Mouse (Mus musculus) MEL (cell line): ENCODE results near the gene Snx32. TPM values are rescaled to one million over a fixed set of nuclear protein-coding genes. Genes with fewer than 3 reads are reported as not detected.

Experiments
- DNase-seq: peaks from one replicate; pipeline ENCODE4 v3.0.0; 2011; ENCODE audit warnings: low read depth, low spot score
- H3K27ac ChIP-seq: 2 replicates; pipeline ENCODE4 v1.5.1; 2012; ENCODE audit warnings: low read depth, mild to moderate bottlenecking, control low read depth, low read length, moderate library complexity; ENCODE audit not compliant: control insufficient read depth
- H3K27me3 ChIP-seq, 2 experiments: fragments of 150-350 bp in 1 of 2; sonication (generic) in 1 of 2; 2 replicates each; pipeline ENCODE4 v1.6.1; 2012; ENCODE audit warnings: low read length in 2 of 2, mild to moderate bottlenecking in 2 of 2, improper control_type of control experiment in 1 of 2, moderate library complexity in 1 of 2; ENCODE audit not compliant: insufficient read depth in 2 of 2, control insufficient read depth in 1 of 2
- H3K36me3 ChIP-seq, 2 experiments: 2 replicates each; pipeline ENCODE4 v1.6.1; 2012 to 2014; ENCODE audit warnings: low read length in 2 of 2, improper control_type of control experiment in 1 of 2, inconsistent platforms in 1 of 2, mild to moderate bottlenecking in 1 of 2; ENCODE audit not compliant: insufficient read depth in 2 of 2, control insufficient read depth in 1 of 2
- H3K4me1 ChIP-seq, 2 experiments: fragments of 150-350 bp in 1 of 2; sonication (generic) in 1 of 2; 2 replicates each; pipeline ENCODE4 v1.6.1; 2012; ENCODE audit warnings: low read length in 2 of 2, improper control_type of control experiment in 1 of 2, mild to moderate bottlenecking in 1 of 2; ENCODE audit not compliant: insufficient read depth in 2 of 2, control insufficient read depth in 1 of 2
- H3K4me3 ChIP-seq, 2 experiments: fragments of 150-350 bp in 1 of 2; sonication (generic) in 1 of 2; 2 replicates each; pipeline ENCODE4 v1.5.1; 2012; ENCODE audit warnings: low read depth in 2 of 2, low read length in 2 of 2, mild to moderate bottlenecking in 2 of 2, moderate library complexity in 2 of 2, control low read depth in 1 of 2, improper control_type of control experiment in 1 of 2; ENCODE audit not compliant: control insufficient read depth in 1 of 2, insufficient read depth in 1 of 2
- H3K79me2 ChIP-seq: 2 replicates; pipeline ENCODE4 v1.6.1; 2012; ENCODE audit warnings: mild to moderate bottlenecking, low read length, moderate library complexity; ENCODE audit not compliant: control insufficient read depth, poor library complexity, insufficient read depth
- H3K9ac ChIP-seq: 2 replicates; pipeline ENCODE4 v1.6.1; 2012; ENCODE audit warnings: low read depth, mild to moderate bottlenecking, control low read depth, low read length, moderate library complexity; ENCODE audit not compliant: control insufficient read depth, poor library complexity, severe bottlenecking
- H3K9me3 ChIP-seq: fragments of 150-350 bp; sonication (generic); replicated peaks from 2 replicates; pipeline ENCODE4 v1.6.1; 2012; ENCODE audit warnings: mild to moderate bottlenecking, low read length, improper control_type of control experiment, moderate library complexity; ENCODE audit not compliant: insufficient read depth
- BHLHE40 ChIP-seq: IDR thresholded peaks from 2 replicates; pipeline ENCODE4 v1.6.1; 2012; ENCODE audit warnings: low read depth, mild to moderate bottlenecking, inconsistent platforms, low read length, improper control_type of control experiment, borderline replicate concordance
- CHD1 ChIP-seq: IDR thresholded peaks from 2 replicates; pipeline ENCODE4 v1.6.1; 2012; ENCODE audit warnings: low read depth, mild to moderate bottlenecking, inconsistent platforms, low read length, improper control_type of control experiment
- CTCF ChIP-seq, 3 experiments: IDR thresholded peaks in 2 of 3; conservative IDR thresholded peaks in 1 of 3; 2 replicates each; pipeline ENCODE4 v1.5.1; 2011 to 2012; ENCODE audit warnings: low read length in 3 of 3, low read depth in 2 of 3, mild to moderate bottlenecking in 2 of 3, improper control_type of control experiment in 1 of 3, inconsistent platforms in 1 of 3, mixed read lengths in 1 of 3, moderate library complexity in 1 of 3; ENCODE audit not compliant: control insufficient read depth in 1 of 3, insufficient read depth in 1 of 3, poor library complexity in 1 of 3, severe bottlenecking in 1 of 3
- E2F4 ChIP-seq: IDR thresholded peaks from 2 replicates; pipeline ENCODE4 v1.6.1; 2011; ENCODE audit warnings: low read depth, low read length, improper control_type of control experiment, borderline replicate concordance
- ELF1 ChIP-seq: IDR thresholded peaks from 2 replicates; pipeline ENCODE4 v1.6.1; 2014; ENCODE audit warnings: low read depth, mild to moderate bottlenecking, inconsistent platforms, low read length, improper control_type of control experiment, moderate library complexity
- EP300 ChIP-seq, 2 experiments: IDR thresholded peaks; 2 replicates each; pipeline ENCODE4 v1.6.1; 2011; ENCODE audit warnings: improper control_type of control experiment in 2 of 2, low read length in 2 of 2, low read depth in 1 of 2, mild to moderate bottlenecking in 1 of 2
- JUND ChIP-seq: IDR thresholded peaks from 2 replicates; pipeline ENCODE4 v1.6.1; 2011; ENCODE audit warnings: low read depth, mild to moderate bottlenecking, improper control_type of control experiment, low read length
- MAFK ChIP-seq: IDR thresholded peaks from 2 replicates; pipeline ENCODE4 v1.6.1; 2011; ENCODE audit warnings: low read depth, mild to moderate bottlenecking, low read length, improper control_type of control experiment, borderline replicate concordance
- MXI1 ChIP-seq: IDR thresholded peaks from 2 replicates; pipeline ENCODE4 v1.6.1; 2011; ENCODE audit warnings: mild to moderate bottlenecking, low read depth, low read length, improper control_type of control experiment
- NRF1 ChIP-seq: IDR thresholded peaks from 2 replicates; pipeline ENCODE4 v1.6.1; 2014; ENCODE audit warnings: low read depth, mild to moderate bottlenecking, inconsistent platforms, low read length, improper control_type of control experiment, moderate library complexity; ENCODE audit not compliant: poor library complexity, insufficient read depth, severe bottlenecking
- POLR2AphosphoS5 ChIP-seq: IDR thresholded peaks from 2 replicates; pipeline ENCODE4 v1.6.1; 2012; ENCODE audit warnings: low read depth, borderline replicate concordance, mild to moderate bottlenecking, inconsistent platforms, low read length, moderate library complexity, mixed read lengths
- SIN3A ChIP-seq: IDR thresholded peaks from 2 replicates; pipeline ENCODE4 v1.6.1; 2012; ENCODE audit warnings: low read length, improper control_type of control experiment, inconsistent platforms
- TCF12 ChIP-seq: IDR thresholded peaks from 2 replicates; pipeline ENCODE4 v1.6.1; 2014; ENCODE audit warnings: low read depth, mild to moderate bottlenecking, inconsistent platforms, low read length, improper control_type of control experiment, moderate library complexity
- UBTF ChIP-seq: IDR thresholded peaks from 2 replicates; pipeline ENCODE4 v1.6.1; 2012; ENCODE audit warnings: low read depth, mild to moderate bottlenecking, inconsistent platforms, low read length, improper control_type of control experiment, moderate library complexity, borderline replicate concordance; ENCODE audit not compliant: insufficient read depth
- USF1 ChIP-seq: IDR thresholded peaks from 2 replicates; pipeline ENCODE4 v1.6.1; 2014; ENCODE audit warnings: low read depth, mild to moderate bottlenecking, inconsistent platforms, low read length, improper control_type of control experiment, moderate library complexity
- ZKSCAN1 ChIP-seq: IDR thresholded peaks from 2 replicates; pipeline ENCODE4 v1.6.1; 2012; ENCODE audit warnings: low read depth, mild to moderate bottlenecking, inconsistent platforms, low read length, improper control_type of control experiment, moderate library complexity
- ZMIZ1 ChIP-seq: IDR thresholded peaks from 2 replicates; pipeline ENCODE4 v1.6.1; 2012; ENCODE audit warnings: low read depth, mild to moderate bottlenecking, inconsistent platforms, low read length, improper control_type of control experiment, moderate library complexity
- ZNF384 ChIP-seq: IDR thresholded peaks from 2 replicates; pipeline ENCODE4 v1.6.1; 2012; ENCODE audit warnings: low read depth, mild to moderate bottlenecking, inconsistent platforms, low read length, improper control_type of control experiment
- polyA plus RNA-seq, 2 experiments: library from polyadenylated mRNA; stranded (reverse) in 1 of 2; unstranded in 1 of 2; fragments of >175 nt in 1 of 2; fragments of >200 nt in 1 of 2; gene quantifications; 2 replicates each; pipeline versions ENCODE4 v1.2.1 to v1.2.4; 2012; ENCODE audit warnings: low replicate concordance in 2 of 2, low read depth in 1 of 2; ENCODE audit not compliant: insufficient read length in 2 of 2, insufficient read depth in 1 of 2, missing spikeins in 1 of 2
- total RNA-seq: library from RNA; depleted of rRNA; stranded (reverse); fragments of 300-350 nt; gene quantifications from 2 replicates; pipeline ENCODE4 v1.2.3, GENCODE M21; 2012

The Snx32 gene
- total and polyA plus RNA-seq, 3 experiments: 1.3 to 2.6 TPM; not detected in 1

- TF ChIP-seq NRF1 (no peak), USF1 (peak; percentile 67; the same call in 1 of the 2 replicates), MXI1 (peak; percentile 74)
Observed at GRCm38 (mm10) chr19:5456922-5457745, 53.2 kb downstream of the Snx32 start (continued).

- no peak for TF ChIP-seq MXI1
- TF ChIP-seq ZNF384: no peak
- TF ChIP-seq USF1: no peak
- TF ChIP-seq MAFK: no peak
- no peak for TF ChIP-seq CHD1
- no peak for TF ChIP-seq CTCF (IDR thresholded peaks at IDR 0.05 in 2 of 3, conservative IDR thresholded peaks at IDR 0.05 in 1 of 3; ENCODE audit: control insufficient read depth in 1 of 3, insufficient read depth in 1 of 3, low read depth in 2 of 3, low read length in 3 of 3, poor library complexity in 1 of 3, severe bottlenecking in 1 of 3)
- no peak for TF ChIP-seq ZMIZ1
- TF ChIP-seq ZKSCAN1: no peak
- no peak for TF ChIP-seq E2F4
- TF ChIP-seq ELF1: no peak
- no peak for TF ChIP-seq BHLHE40
- no peak for TF ChIP-seq UBTF
- TF ChIP-seq JUND: no peak
- TF ChIP-seq TCF12: no peak
- TF ChIP-seq POLR2AphosphoS5: no peak
- TF ChIP-seq EP300 (IDR thresholded peaks at IDR 0.05; ENCODE audit: low read depth in 1 of 2, low read length in 2 of 2): no peak
- no peak for TF ChIP-seq SIN3A
- Histone ChIP-seq H3K4me3 (peak overlapping the region; percentile 77), H3K36me3 (peaks cover 0 to 5% of the 10 kb centered on the region in 2 experiments; a peak in 2 of 4 replicates), H3K27ac (no peak overlapping the region), H3K4me1 (peaks cover 0 to 28% of the 10 kb centered on the region in 2 experiments), H3K27me3 (no peaks in the 10 kb centered on the region), H3K9ac (peak overlapping the region; percentile 89), H3K9me3 (no peaks in the 10 kb centered on the region), H3K79me2 (peaks cover 18% of the 10 kb centered on the region)
- peak; percentile 44 for DNase-seq
Observed at GRCm38 (mm10) chr19:5456241-5456921, 54.0 kb downstream of the Snx32 start.
